Mouse (Mus musculus) heart, embryonic 10.5 days (tissue): ENCODE data around the gene Fgfr2. TPM values are rescaled to one million over a fixed set of nuclear protein-coding genes. Genes with fewer than 3 reads are reported as not detected.

Experiments used
- DNase-seq: peaks from one replicate; pipeline ENCODE4 v3.0.0-alpha.2; 2017; ENCODE audit warnings: low spot score
- H3K27ac ChIP-seq: fragments of 300-500 bp; sonication (generic); 2 replicates; pipeline ENCODE4 v1.5.1; 2016; ENCODE audit warnings: mild to moderate bottlenecking
- H3K27me3 ChIP-seq: fragments of 300-500 bp; sonication (generic); 2 replicates; pipeline ENCODE4 v1.6.1; 2016; ENCODE audit warnings: mild to moderate bottlenecking; ENCODE audit not compliant: poor library complexity, insufficient read depth, severe bottlenecking
- H3K36me3 ChIP-seq: fragments of 300-500 bp; sonication (generic); 2 replicates; pipeline ENCODE4 v1.6.1; 2016; ENCODE audit warnings: mild to moderate bottlenecking, moderate library complexity
- H3K4me1 ChIP-seq: fragments of 300-500 bp; sonication (generic); 2 replicates; pipeline ENCODE4 v1.6.1; 2016; ENCODE audit warnings: mild to moderate bottlenecking
- H3K4me3 ChIP-seq: fragments of 300-500 bp; sonication (generic); 2 replicates; pipeline ENCODE4 v1.5.1; 2016; ENCODE audit warnings: mild to moderate bottlenecking, moderate library complexity
- H3K9me3 ChIP-seq: fragments of 300-500 bp; sonication (generic); 2 replicates; pipeline ENCODE4 v1.6.1; 2016; ENCODE audit warnings: mild to moderate bottlenecking, moderate library complexity
- WGBS: fragments of 180-500 bp; shearing (Covaris S2); methylation state at CpG from one replicate; pipeline ENCODE4 v1.1.7; 2016; 5-methylcytosine and 5-hydroxymethylcytosine counted together
- polyA plus RNA-seq: library from polyadenylated mRNA; unstranded; fragments of >200 nt; fragmentation: Nextera tagmentation; extraction: Ambion mirVana; gene quantifications from 2 replicates; pipeline ENCODE4 v1.2.1, GENCODE M21; 2016

The Fgfr2 gene
- polyA plus RNA-seq, 1 experiment from 2014 or later = 46.6 TPM

DNA sequence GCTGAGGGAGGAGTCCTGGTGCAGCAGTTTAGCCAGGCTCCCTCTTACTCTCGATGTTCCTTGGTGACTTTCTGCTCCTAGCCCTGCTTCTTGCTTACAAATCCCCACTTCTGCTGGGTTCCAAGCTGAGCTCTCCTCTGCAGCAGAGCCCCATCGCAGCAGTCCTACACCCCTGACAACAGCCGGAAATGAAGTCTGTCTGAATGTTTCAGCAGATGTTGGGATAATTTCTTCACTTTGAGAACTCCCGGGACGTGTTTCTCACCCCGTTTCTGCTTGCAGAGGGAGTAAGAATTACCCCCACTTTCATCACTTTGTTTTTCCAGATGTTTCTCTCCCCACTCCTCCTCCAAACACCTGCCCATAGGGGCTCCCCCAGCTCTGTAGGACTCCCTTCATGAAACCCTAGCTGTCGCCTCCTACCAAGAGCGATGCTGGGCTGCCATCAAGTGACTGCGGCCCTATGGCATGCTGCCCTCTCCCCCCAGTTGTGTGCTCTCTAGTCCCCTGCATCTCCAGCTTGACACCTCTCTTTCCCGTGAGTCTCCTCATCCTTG, 873.5 kb downstream of the Fgfr2 start:
- WGBS = 53% methylated on average over 10 of the region's 10 CpGs
- Histone ChIP-seq H3K27ac (no peak overlapping the region), H3K27me3 (0 out of 2 replicates have a peak, but pooled peaks cover 11% of the 10 kb centered on the region), H3K4me1 (peaks cover 17% of the 10 kb centered on the region), H3K36me3 (no peaks in the 10 kb centered on the region), H3K9me3 (no peaks in the 10 kb centered on the region), H3K4me3 (no peak overlapping the region)
- DNase-seq = no peak

GRCm38 (mm10) chr7:132247567-132247966, 875.6 kb downstream of the Fgfr2 start:
- WGBS = 35% methylated on average over 11 of the region's 11 CpGs
- no peaks in the 10 kb centered on the region for H3K36me3 ChIP-seq
- H3K27me3 ChIP-seq = 0 out of 2 replicates have a peak, but pooled peaks cover 11% of the 10 kb centered on the region
- H3K27ac ChIP-seq = no peak overlapping the region
- peaks cover 20% of the 10 kb centered on the region for H3K4me1 ChIP-seq
- DNase-seq = no peak
- no peak overlapping the region for H3K4me3 ChIP-seq
- no peaks in the 10 kb centered on the region for H3K9me3 ChIP-seq

- no peaks in the 10 kb centered on the region; the same call in 1 of the 2 replicates for H3K36me3 ChIP-seq
- H3K27me3 ChIP-seq = 0 out of 2 replicates have a peak, but pooled peaks cover 11% of the 10 kb centered on the region
- WGBS = 71% methylated on average over 5 of the region's 5 CpGs
- H3K4me3 ChIP-seq = no peak overlapping the region
- H3K4me1 ChIP-seq = peaks cover 20% of the 10 kb centered on the region
- no peaks in the 10 kb centered on the region for H3K9me3 ChIP-seq
- no peak for DNase-seq
- H3K27ac ChIP-seq = no peak overlapping the region
Measured at GRCm38 (mm10) chr7:132247091-132247490, 876.1 kb downstream of the Fgfr2 start.

DNA sequence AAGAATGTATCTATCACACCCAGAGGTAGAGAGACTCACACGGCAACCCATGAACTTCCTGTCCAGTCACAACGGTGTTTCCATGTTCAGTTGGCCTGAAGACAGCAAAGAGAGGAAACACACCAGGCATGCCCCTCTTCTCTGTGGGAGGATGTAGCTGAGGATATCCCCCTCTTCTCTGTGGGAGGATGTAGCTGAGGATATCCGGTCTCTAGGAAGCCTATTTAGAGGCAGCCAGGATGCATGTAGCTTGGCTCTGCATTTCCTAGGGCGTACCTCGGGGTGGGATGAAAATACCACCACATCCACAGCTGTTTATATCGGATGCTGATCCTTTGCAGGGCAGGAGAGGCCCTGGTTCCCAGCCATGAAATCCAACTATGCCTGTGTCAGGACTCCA, 877.4 kb downstream of the Fgfr2 start:
- peaks cover 20% of the 10 kb centered on the region for H3K4me1 ChIP-seq
- no peak for DNase-seq
- 81% methylated on average over 6 of the region's 6 CpGs for WGBS
- H3K27ac ChIP-seq = no peak overlapping the region
- no peak overlapping the region for H3K4me3 ChIP-seq
- H3K27me3 ChIP-seq = 0 out of 2 replicates have a peak, but pooled peaks cover 11% of the 10 kb centered on the region
- H3K9me3 ChIP-seq = no peaks in the 10 kb centered on the region
- H3K36me3 ChIP-seq = no peaks in the 10 kb centered on the region; the same call in 1 of the 2 replicates

- peaks cover 13% of the 10 kb centered on the region for H3K4me1 ChIP-seq
Measured at GRCm38 (mm10) chr7:132244637-132245036, 878.5 kb downstream of the Fgfr2 start.

DNA sequence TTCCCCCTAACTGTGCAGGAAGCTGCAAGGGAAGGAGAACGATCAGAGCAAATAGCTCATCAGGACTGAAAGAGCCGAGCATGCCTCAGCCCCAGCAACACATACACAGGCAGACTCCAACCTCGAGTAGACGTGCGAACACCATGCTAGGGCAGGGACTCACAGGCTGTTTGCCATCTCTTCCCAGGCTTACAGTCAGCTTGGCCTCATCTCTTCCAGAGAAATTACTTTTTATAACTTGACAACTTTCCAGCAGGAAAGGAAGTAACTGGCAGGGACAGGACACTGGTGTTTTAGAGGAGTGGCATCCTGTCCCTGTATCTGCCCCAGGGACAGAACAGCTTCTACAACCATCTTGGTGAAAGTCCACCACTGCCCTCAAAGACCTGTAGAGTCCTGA, 879.9 kb downstream of the Fgfr2 start:
- 72% methylated on average over 5 of the region's 5 CpGs for WGBS

More at GRCm38 (mm10) chr7:132244637-132245036, 878.5 kb downstream of the Fgfr2 start:
- H3K4me3 ChIP-seq = no peak overlapping the region
- 71% methylated on average over 14 of the region's 14 CpGs for WGBS
- no peak overlapping the region for H3K27ac ChIP-seq
- H3K36me3 ChIP-seq = no peaks in the 10 kb centered on the region; the same call in 1 of the 2 replicates
- H3K27me3 ChIP-seq = 0 out of 2 replicates have a peak, but pooled peaks cover 7% of the 10 kb centered on the region
- no peak for DNase-seq
- no peaks in the 10 kb centered on the region for H3K9me3 ChIP-seq

DNA sequence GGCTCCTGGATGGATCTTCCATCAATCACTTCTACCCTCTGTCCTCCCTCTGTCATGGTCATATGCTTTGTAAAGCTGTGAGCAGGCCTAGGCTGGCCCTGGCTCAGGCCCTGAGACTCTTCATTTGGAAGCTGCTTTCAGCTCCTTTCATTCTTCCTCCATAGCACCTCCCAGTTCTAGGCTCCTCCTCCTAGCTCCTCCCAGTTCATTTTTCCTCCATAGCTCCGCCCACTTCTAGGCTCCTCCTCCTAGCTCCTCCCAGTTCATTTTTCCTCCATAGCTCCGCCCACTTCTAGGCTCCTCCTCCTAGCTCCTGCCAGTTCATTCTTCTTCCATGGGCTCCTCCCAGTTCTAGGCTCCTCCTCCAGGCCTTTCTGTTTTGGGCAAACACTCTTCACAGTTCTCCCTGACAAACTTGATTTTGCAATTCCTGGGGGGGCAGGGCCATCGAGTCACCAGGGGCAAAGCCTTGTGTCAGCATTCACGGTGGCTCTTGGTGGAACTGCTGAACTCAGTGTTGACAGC, 880.5 kb downstream of the Fgfr2 start:
- WGBS = 28% methylated on average over 4 of the region's 4 CpGs
- H3K27me3 ChIP-seq = 0 out of 2 replicates have a peak, but pooled peaks cover 7% of the 10 kb centered on the region
- peaks cover 10% of the 10 kb centered on the region for H3K4me1 ChIP-seq
- no peaks in the 10 kb centered on the region; the same call in 1 of the 2 replicates for H3K36me3 ChIP-seq
- no peaks in the 10 kb centered on the region for H3K9me3 ChIP-seq
- no peak for DNase-seq
- no peak overlapping the region for H3K27ac ChIP-seq
- no peak overlapping the region for H3K4me3 ChIP-seq

More for the DNA sequence above, 879.9 kb downstream of the Fgfr2 start:
- H3K27ac ChIP-seq = no peak overlapping the region
- DNase-seq = no peak
- peaks cover 13% of the 10 kb centered on the region for H3K4me1 ChIP-seq
- H3K4me3 ChIP-seq = no peak overlapping the region
- H3K9me3 ChIP-seq = no peaks in the 10 kb centered on the region
- H3K27me3 ChIP-seq = 0 out of 2 replicates have a peak, but pooled peaks cover 7% of the 10 kb centered on the region
- H3K36me3 ChIP-seq = no peaks in the 10 kb centered on the region; the same call in 1 of the 2 replicates

GRCm38 (mm10) chr7:132238921-132239320, 884.2 kb downstream of the Fgfr2 start:
- 71% methylated on average over 3 of the region's 3 CpGs for WGBS
- no peak for DNase-seq
- H3K27me3 ChIP-seq = no peaks in the 10 kb centered on the region

GRCm38 (mm10) chr7:132237191-132237590, 886.0 kb downstream of the Fgfr2 start:
- no peaks in the 10 kb centered on the region for H3K9me3 ChIP-seq
- DNase-seq = no peak
- peaks cover 17% of the 10 kb centered on the region for H3K4me1 ChIP-seq
- no peaks in the 10 kb centered on the region for H3K27me3 ChIP-seq
- H3K36me3 ChIP-seq = no peaks in the 10 kb centered on the region; the same call in 1 of the 2 replicates
- H3K4me3 ChIP-seq = no peak overlapping the region
- WGBS = 71% methylated on average over 4 of the region's 4 CpGs
- no peak overlapping the region for H3K27ac ChIP-seq

More at GRCm38 (mm10) chr7:132238921-132239320, 884.2 kb downstream of the Fgfr2 start:
- no peaks in the 10 kb centered on the region for H3K9me3 ChIP-seq
- no peaks in the 10 kb centered on the region; the same call in 1 of the 2 replicates for H3K36me3 ChIP-seq
- peaks cover 5% of the 10 kb centered on the region for H3K4me1 ChIP-seq
- no peak overlapping the region for H3K27ac ChIP-seq
- H3K4me3 ChIP-seq = no peak overlapping the region

DNA sequence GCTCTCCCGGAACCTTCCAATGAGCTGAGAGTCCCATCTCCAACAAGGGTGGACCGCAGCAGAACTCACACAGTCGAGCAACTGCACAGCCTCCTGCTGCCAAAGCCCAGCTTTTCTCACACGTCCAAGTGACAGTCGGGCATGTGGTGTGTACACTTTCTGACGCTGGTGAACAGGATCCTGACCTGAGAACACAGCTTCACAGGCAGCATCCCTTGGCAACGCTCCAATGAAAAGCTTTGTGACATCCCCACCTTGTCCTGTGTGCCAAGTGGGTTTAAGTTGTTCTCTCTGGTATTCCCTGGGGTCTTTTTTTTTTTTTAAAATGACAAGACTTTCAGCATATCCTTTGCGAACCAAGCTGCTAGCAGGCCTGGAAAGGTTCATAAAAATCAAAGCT, 886.4 kb downstream of the Fgfr2 start:
- no peak for DNase-seq
- Histone ChIP-seq H3K27ac (no peak overlapping the region), H3K36me3 (no peaks in the 10 kb centered on the region), H3K4me3 (no peak overlapping the region), H3K9me3 (no peaks in the 10 kb centered on the region), H3K27me3 (no peaks in the 10 kb centered on the region), H3K4me1 (peaks cover 17% of the 10 kb centered on the region)
- 76% methylated on average over 8 of the region's 8 CpGs for WGBS

- no peak overlapping the region for H3K4me3 ChIP-seq
- H3K9me3 ChIP-seq = no peaks in the 10 kb centered on the region
- WGBS = 57% methylated on average over 3 of the region's 3 CpGs
Measured at GRCm38 (mm10) chr7:132234250-132234649, 888.9 kb downstream of the Fgfr2 start.

DNA sequence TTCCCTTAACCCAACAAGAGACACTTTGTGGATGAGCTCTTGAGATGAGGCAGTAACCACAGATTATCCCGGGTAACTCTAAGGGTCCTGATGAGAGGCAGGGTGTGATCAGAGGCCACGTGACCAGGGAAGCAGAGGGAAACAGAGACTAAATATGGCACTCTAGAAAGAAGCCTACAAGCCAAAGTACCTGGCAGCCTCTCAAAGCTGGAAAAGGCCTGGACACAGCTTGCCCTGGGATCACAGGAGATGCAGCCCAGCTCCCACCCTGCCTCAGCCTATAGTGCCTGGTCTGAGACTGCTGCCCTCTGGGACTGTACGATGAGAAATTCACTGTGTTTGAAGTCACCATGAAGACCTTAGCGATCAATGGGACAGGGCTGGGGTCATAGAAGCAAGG, 889.4 kb downstream of the Fgfr2 start:
- Histone ChIP-seq H3K4me3 (no peak overlapping the region), H3K27ac (peak overlapping the region; percentile 6; the same call in 1 of the 2 replicates), H3K27me3 (no peaks in the 10 kb centered on the region), H3K4me1 (peaks cover 27% of the 10 kb centered on the region), H3K36me3 (no peaks in the 10 kb centered on the region), H3K9me3 (no peaks in the 10 kb centered on the region)
- 76% methylated on average over 4 of the region's 4 CpGs for WGBS
- no peak for DNase-seq

More at GRCm38 (mm10) chr7:132234250-132234649, 888.9 kb downstream of the Fgfr2 start:
- peaks cover 27% of the 10 kb centered on the region for H3K4me1 ChIP-seq
- no peaks in the 10 kb centered on the region for H3K36me3 ChIP-seq
- no peaks in the 10 kb centered on the region for H3K27me3 ChIP-seq
- H3K27ac ChIP-seq = peak overlapping the region; percentile 6; the same call in 1 of the 2 replicates
- DNase-seq = no peak

GRCm38 (mm10) chr7:132232937-132233336, 890.2 kb downstream of the Fgfr2 start:
- peaks cover 27% of the 10 kb centered on the region for H3K4me1 ChIP-seq
- no peaks in the 10 kb centered on the region for H3K36me3 ChIP-seq
- no peak overlapping the region; the same call in 1 of the 2 replicates for H3K27ac ChIP-seq
- DNase-seq = no peak
- WGBS = 48% methylated on average over 2 of the region's 2 CpGs
- H3K9me3 ChIP-seq = no peaks in the 10 kb centered on the region
- H3K27me3 ChIP-seq = no peaks in the 10 kb centered on the region
- no peak overlapping the region for H3K4me3 ChIP-seq
